Mouse (Mus musculus) lung, postnatal 36 days (tissue): ENCODE data around the gene Psip1.
"Not testable (repeated sequence)": the region's sequence is repeated elsewhere in the genome, so short reads cannot be mapped to it uniquely, and the experiment has no call there.

Source experiments
- DNase-seq: peaks from one replicate; pipeline ENCODE4 v3.0.0; 2022; ENCODE audit warnings: mixed read lengths

Psip1 gene

GRCm38 (mm10) chr4:83486117-83486901, at the start of gene Psip1:
Gene Psip1, minus strand, starts transcription at chr4:83486459.
- peak; percentile 86 for DNase-seq

GRCm38 (mm10) chr4:83534024-83534423, 47.8 kb upstream of the Psip1 start:
- no peak for DNase-seq

GRCm38 (mm10) chr4:83533168-83533911, 47.1 kb upstream of the Psip1 start:
- DNase-seq = no peak

GRCm38 (mm10) chr4:83530060-83530459, 43.8 kb upstream of the Psip1 start:
- DNase-seq = peak; percentile 7

GRCm38 (mm10) chr4:83527921-83528320, 41.7 kb upstream of the Psip1 start:
- peak; percentile 69 for DNase-seq

- no peak for DNase-seq
Measured at GRCm38 (mm10) chr4:83526988-83527334, 40.7 kb upstream of the Psip1 start.

GRCm38 (mm10) chr4:83526270-83526987, 40.2 kb upstream of the Psip1 start:
- peak; percentile 48 for DNase-seq

- DNase-seq = no peak
Measured at GRCm38 (mm10) chr4:83525690-83526055, 39.4 kb upstream of the Psip1 start.

- peak; percentile 96 for DNase-seq
Measured at GRCm38 (mm10) chr4:83524843-83525689, 38.8 kb upstream of the Psip1 start, which contains the start of gene Ccdc171. Gene Ccdc171, plus strand, starts transcription at chr4:83525545.

- no peak for DNase-seq
Measured at GRCm38 (mm10) chr4:83524456-83524842, 38.2 kb upstream of the Psip1 start.

- DNase-seq = no peak
Measured at GRCm38 (mm10) chr4:83522066-83522465, 35.8 kb upstream of the Psip1 start.

GRCm38 (mm10) chr4:83520308-83520707, 34.0 kb upstream of the Psip1 start:
- no peak for DNase-seq

GRCm38 (mm10) chr4:83519807-83520206, 33.5 kb upstream of the Psip1 start:
- DNase-seq = no peak

GRCm38 (mm10) chr4:83519148-83519547, 32.9 kb upstream of the Psip1 start:
- DNase-seq = peak; percentile 29

GRCm38 (mm10) chr4:83516144-83516543, 29.9 kb upstream of the Psip1 start:
- DNase-seq = not testable (repeated sequence)

- no peak for DNase-seq
Measured at GRCm38 (mm10) chr4:83514976-83515669, 28.9 kb upstream of the Psip1 start.

- no peak for DNase-seq
Measured at GRCm38 (mm10) chr4:83514183-83514582, 27.9 kb upstream of the Psip1 start.

- no peak for DNase-seq
Measured at GRCm38 (mm10) chr4:83512644-83513043, 26.4 kb upstream of the Psip1 start.

GRCm38 (mm10) chr4:83512217-83512616, 26.0 kb upstream of the Psip1 start:
- DNase-seq = no peak

- no peak for DNase-seq
Measured at GRCm38 (mm10) chr4:83511083-83511482, 24.8 kb upstream of the Psip1 start.

- no peak for DNase-seq
Measured at GRCm38 (mm10) chr4:83509600-83509999, 23.3 kb upstream of the Psip1 start.

- no peak for DNase-seq
Measured at GRCm38 (mm10) chr4:83501037-83501430, 14.8 kb upstream of the Psip1 start.
